Mouse (Mus musculus) heart, adult 18-20 months (tissue): ENCODE results near the gene Arsg. TPM values are rescaled to one million over a fixed set of nuclear protein-coding genes. Genes with fewer than 3 reads are reported as not detected.

Experiments
- DNase-seq, 2 experiments: peaks; one replicate each; pipeline ENCODE4 v3.0.0; 2021 to 2022; ENCODE audit warnings: mixed read lengths in 1 of 2
- total RNA-seq, 2 experiments: library from RNA; stranded (reverse); gene quantifications; 2 replicates each; pipeline ENCODE4 v1.2.3; 2021

Arsg gene
- total RNA-seq, 2 experiments from 2014 or later = 1.4 to 2.1 TPM

- peak; percentile 78 to 86 for DNase-seq
These were observed 111.9 kb downstream of the Arsg start for GRCm38 (mm10) chr11:109584843-109585713.

- DNase-seq = no peak
These were observed 113.2 kb downstream of the Arsg start for GRCm38 (mm10) chr11:109586424-109586823.

DNA sequence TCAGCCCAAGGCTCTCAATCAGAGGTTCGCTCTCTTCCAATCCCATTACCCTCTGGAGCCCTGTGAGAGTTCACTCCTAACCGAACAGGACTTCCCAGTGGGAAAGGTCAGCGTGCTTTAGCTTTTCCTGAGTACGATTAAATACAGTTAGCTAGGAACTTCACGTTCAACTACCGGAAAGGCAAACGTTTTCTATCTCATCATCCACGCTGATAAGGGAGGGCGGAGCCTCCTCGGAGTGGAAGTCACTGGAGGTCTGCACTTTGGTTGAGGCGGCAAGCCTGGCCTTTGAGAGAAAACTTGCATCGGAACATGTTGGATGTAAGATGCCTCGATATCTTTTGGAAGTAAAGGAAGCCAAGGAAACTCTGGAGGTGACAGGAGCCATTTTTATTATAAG, 113.8 kb downstream of the Arsg start:
- DNase-seq = peak in 1 of 2 experiments; percentile 26

GRCm38 (mm10) chr11:109587638-109588374, 114.6 kb downstream of the Arsg start:
- peak; percentile 71 to 77 for DNase-seq

DNA sequence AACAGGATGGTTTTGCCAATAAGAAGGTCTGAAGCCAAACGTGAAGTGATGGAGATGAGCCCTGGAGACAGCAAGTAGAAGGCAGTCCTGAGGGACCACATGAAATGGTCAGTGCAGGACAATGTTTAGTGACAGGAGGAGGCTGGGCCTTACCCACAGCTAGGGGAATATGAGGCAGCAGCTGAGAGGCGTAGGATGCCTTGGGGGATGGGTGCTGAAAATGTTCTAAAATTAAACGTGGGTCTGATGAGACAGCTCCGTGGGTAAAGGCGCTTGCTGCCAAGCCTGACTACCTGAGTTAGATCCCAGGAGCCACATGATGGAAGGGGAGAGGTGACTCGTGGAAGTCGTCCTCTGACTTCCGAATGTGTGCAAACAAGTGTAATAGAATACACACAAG, 116.8 kb downstream of the Arsg start:
- DNase-seq = peak; percentile 64 to 70

DNA sequence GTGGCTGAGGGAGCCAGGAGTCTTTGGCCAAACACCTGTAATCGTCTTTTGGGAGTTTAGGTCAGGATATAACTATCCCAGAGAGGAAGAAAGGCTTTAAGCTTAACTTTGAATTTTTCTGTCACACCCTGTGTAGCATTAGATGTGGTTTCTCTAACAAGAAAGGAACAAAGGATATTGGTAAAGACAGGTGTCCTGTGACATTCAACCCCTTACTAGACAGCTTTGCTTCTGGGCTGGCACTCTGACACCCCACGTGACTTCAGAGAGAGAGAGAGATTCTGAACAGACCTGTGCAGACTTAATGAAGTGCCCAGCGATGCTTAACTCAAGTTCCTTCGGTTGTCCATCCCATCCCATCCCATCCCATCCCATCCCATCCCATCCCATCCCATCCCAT, 118.3 kb downstream of the Arsg start:
- no peak for DNase-seq

- DNase-seq = no peak
These were observed 120.2 kb downstream of the Arsg start for GRCm38 (mm10) chr11:109593200-109593981.

GRCm38 (mm10) chr11:109594761-109595160, 121.6 kb downstream of the Arsg start:
- DNase-seq = peak; percentile 49 to 51

GRCm38 (mm10) chr11:109598778-109599570, 125.8 kb downstream of the Arsg start:
- DNase-seq = peak in 1 of 2 experiments; percentile 22

DNA sequence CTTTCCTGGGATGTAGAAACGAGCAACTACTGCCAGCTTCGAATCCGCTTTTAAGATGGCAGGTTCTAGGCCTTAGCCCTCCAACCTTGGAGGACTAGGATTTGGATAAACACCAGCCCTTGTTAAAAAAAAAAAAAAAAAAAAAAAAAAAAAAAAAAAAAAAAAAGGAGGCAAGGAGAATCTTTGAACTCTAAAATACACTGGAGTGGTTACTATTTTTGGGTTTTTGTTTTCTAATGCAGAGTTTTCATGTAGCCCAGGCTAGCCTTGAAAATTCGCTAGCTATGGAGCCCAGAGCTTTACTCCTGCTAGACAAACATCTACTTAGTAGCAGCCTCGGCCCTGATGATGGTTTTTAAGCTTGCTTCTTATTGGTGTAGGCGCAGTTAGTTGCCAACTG, 134.4 kb downstream of the Arsg start:
- DNase-seq = no peak

GRCm38 (mm10) chr11:109608976-109609625, 135.9 kb downstream of the Arsg start:
- DNase-seq = peak; percentile 43 to 50

GRCm38 (mm10) chr11:109610046-109610794, 137.0 kb downstream of the Arsg start:
- peak in 1 of 2 experiments; percentile 38 for DNase-seq

DNA sequence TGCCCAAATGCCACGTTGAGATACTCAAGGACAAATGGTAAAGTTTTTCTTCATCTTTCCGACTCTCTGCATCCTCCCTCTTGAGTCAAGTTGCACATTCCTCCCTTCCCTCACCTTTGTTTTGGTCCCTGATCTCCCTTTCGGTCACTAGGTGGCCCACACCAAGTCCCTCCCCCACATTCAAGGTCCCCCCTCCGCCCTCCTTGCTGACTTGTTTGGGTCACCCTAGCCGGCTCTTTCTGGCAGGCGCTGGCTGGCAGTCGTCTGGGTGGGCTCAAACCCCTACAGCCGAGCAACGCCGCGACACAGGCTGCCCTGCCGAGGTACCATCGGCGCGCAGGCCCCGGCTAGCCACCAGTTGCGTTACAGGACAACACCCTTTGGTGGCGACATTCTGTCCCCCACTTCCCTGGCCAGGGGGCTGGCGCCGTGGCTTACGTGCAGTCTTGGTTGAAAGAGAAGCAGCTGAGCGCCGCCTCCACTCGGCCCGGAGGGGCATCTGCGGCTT, 137.7 kb downstream of the Arsg start:
- DNase-seq = no peak

GRCm38 (mm10) chr11:109611303-109612149, 138.4 kb downstream of the Arsg start, which contains the start of gene Wipi1:
Gene Wipi1, minus strand, starts transcription at chr11:109611967.
- DNase-seq = peak; percentile 99

GRCm38 (mm10) chr11:109612871-109613529, 139.8 kb downstream of the Arsg start:
- DNase-seq = no peak

DNA sequence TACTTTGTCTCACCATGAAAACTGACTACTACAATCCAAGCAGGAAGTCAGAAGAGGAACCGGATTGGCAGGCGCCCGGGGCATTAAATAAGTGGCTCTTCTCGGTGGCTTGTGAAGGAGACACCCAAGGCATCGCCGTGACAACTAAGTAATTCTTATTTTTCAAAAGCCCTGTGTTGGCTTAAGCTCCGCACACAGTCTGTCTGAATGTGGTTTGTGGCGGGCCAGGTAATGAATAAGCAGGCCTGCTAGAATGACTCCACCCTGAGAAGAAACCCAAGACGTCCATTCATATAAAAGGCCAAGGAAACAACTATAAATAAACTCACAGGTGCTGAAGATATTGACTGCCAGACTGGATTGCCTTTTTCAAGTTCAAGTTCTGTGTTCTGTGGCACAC, 142.1 kb downstream of the Arsg start:
- no peak for DNase-seq

- DNase-seq = no peak
These were observed 143.2 kb downstream of the Arsg start for GRCm38 (mm10) chr11:109616352-109616751.

DNA sequence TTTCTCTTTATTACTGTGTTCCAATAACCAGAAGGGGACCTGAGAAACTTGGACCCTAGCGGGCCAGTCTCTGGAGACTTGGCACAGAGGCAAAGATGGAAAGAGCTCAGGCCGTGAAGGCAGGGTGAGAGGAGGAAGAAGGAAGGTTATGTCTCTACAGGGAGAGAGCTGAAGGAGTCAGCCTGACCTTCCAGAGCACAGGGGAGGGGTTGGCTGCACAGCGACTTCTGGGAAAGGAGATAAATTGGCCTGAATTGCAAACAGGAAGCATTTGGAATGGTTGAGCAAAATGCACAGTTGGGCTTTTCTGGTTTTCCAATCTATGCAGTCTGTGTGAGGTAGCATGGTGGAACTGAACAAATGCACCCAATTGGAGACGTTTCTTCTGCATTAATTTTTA, 143.6 kb downstream of the Arsg start:
- DNase-seq = peak; percentile 37 to 52
